9 mouse cellular contexts compared by ENCODE assay signal in genomic region chr5:142718037-142718436, GRCm38 (mm10). TPM values are rescaled to one million over a fixed set of nuclear protein-coding genes. Genes with fewer than 3 reads are reported as not detected.
DNase-seq lines count a peak whose midpoint lies in the region; ATAC-seq and TF ChIP-seq lines count a peak whose summit lies in the region.
"Had no signal": no experiment of that assay in that cellular context is flagged by ENCODE, and none has a peak within 500 bp of the region (broad histone marks: within the 10 kb centered on the region; RNA-seq: fewer than 3 reads in every experiment).

No protein-coding gene starts in this region.

- H3K27me3 ChIP-seq in heart, embryonic 11.5 days (ENCODE audit: control insufficient read depth, insufficient read depth, low read length): no peaks in the 10 kb centered on the region; the same call in 1 of the 2 replicates
- no peaks in the 10 kb centered on the region for H3K27me3 ChIP-seq in kidney, embryonic 15.5 days
- H3K27me3 ChIP-seq in liver, postnatal 0 days (ENCODE audit: insufficient read depth, low read length): no peaks in the 10 kb centered on the region
- no peaks in the 10 kb centered on the region for H3K27me3 ChIP-seq in neural tube, embryonic 15.5 days (replicated peaks)
- H3K27me3 ChIP-seq: embryonic facial prominence, embryonic 13.5 days had no signal

- no peak overlapping the region for H3K4me3 ChIP-seq in heart, embryonic 11.5 days (ENCODE audit: low read depth, low read length)
- H3K4me3 ChIP-seq in kidney, embryonic 15.5 days (replicated peaks): no peak overlapping the region
- H3K4me3 ChIP-seq in liver, postnatal 0 days (ENCODE audit: low read depth, low read length): no peak overlapping the region
- H3K4me3 ChIP-seq in neural tube, embryonic 15.5 days (replicated peaks): no peak overlapping the region
- H3K4me3 ChIP-seq: embryonic facial prominence, embryonic 13.5 days had no signal

- H3K27ac ChIP-seq in heart, embryonic 11.5 days (ENCODE audit: low read depth, low read length): no peak overlapping the region
- H3K27ac ChIP-seq in kidney, embryonic 15.5 days: no peak overlapping the region
- no peak overlapping the region for H3K27ac ChIP-seq in liver, postnatal 0 days (ENCODE audit: low read depth)
- no peak overlapping the region for H3K27ac ChIP-seq in neural tube, embryonic 15.5 days (replicated peaks)
- H3K27ac ChIP-seq: embryonic facial prominence, embryonic 13.5 days had no signal

- no peak for TF ChIP-seq EP300 in liver, postnatal 0 days (IDR thresholded peaks at IDR 0.05; ENCODE audit: low read depth)

- no peaks in the 10 kb centered on the region for H3K36me3 ChIP-seq in heart, embryonic 11.5 days (ENCODE audit: control insufficient read depth, insufficient read depth, low read length)
- no peaks in the 10 kb centered on the region for H3K36me3 ChIP-seq in kidney, embryonic 15.5 days
- no peaks in the 10 kb centered on the region for H3K36me3 ChIP-seq in liver, postnatal 0 days (replicated peaks; ENCODE audit: insufficient read depth, low read length)
- H3K36me3 ChIP-seq in neural tube, embryonic 15.5 days: peaks cover 40% of the 10 kb centered on the region

- ATAC-seq in heart, embryonic 11.5 days (replicated peaks; ENCODE audit: insufficient number of reproducible peaks, low FRiP score, low TSS enrichment): no peak
- ATAC-seq in kidney, embryonic 15.5 days (replicated peaks; ENCODE audit: low FRiP score): peak; percentile 7
- no peak; the same call in 1 of the 2 replicates for ATAC-seq in liver, postnatal 0 days
- ATAC-seq in neural tube, embryonic 15.5 days (ENCODE audit: low FRiP score): peak; percentile 36

- DNase-seq in 416B (ENCODE audit: low read depth): peak; percentile 67
- DNase-seq in adrenal gland, adult 2 months: peak; percentile 75
- peak; percentile 81 for DNase-seq in embryo, embryonic 9.5 days (ENCODE audit: extremely low spot score)
- DNase-seq in liver, postnatal 0 days: peak; percentile 82
- peak; percentile 27 to 32 for DNase-seq in thymus, adult 18-20 months

- 22% methylated on average over 4 of the region's 4 CpGs for WGBS in heart, embryonic 11.5 days (ENCODE audit: insufficient replicate concordance)
- 20% methylated on average over 4 of the region's 4 CpGs for WGBS in kidney, embryonic 15.5 days
- WGBS in liver, postnatal 0 days (ENCODE audit: insufficient replicate concordance): 23% methylated on average over 4 of the region's 4 CpGs
- WGBS in neural tube, embryonic 15.5 days: 21% methylated on average over 4 of the region's 4 CpGs

- no peaks in the 10 kb centered on the region for H3K9me3 ChIP-seq in heart, embryonic 11.5 days (replicated peaks; ENCODE audit: control insufficient read depth, low read length)
- no peaks in the 10 kb centered on the region for H3K9me3 ChIP-seq in kidney, embryonic 15.5 days (replicated peaks)
- no peaks in the 10 kb centered on the region for H3K9me3 ChIP-seq in liver, postnatal 0 days (ENCODE audit: low read length)
- no peaks in the 10 kb centered on the region for H3K9me3 ChIP-seq in neural tube, embryonic 15.5 days (replicated peaks)
- H3K9me3 ChIP-seq: embryonic facial prominence, embryonic 13.5 days had no signal

- peak; percentile 96 for TF ChIP-seq CTCF in liver, postnatal 0 days (IDR thresholded peaks at IDR 0.05; ENCODE audit: low read depth)

- no peak overlapping the region for H3K9ac ChIP-seq in heart, embryonic 11.5 days (ENCODE audit: low read depth, low read length)
- H3K9ac ChIP-seq in kidney, embryonic 15.5 days: no peak overlapping the region
- H3K9ac ChIP-seq in liver, postnatal 0 days (replicated peaks): no peak overlapping the region
- no peak overlapping the region for H3K9ac ChIP-seq in neural tube, embryonic 15.5 days (replicated peaks)
- H3K9ac ChIP-seq: embryonic facial prominence, embryonic 13.5 days had no signal

- no peaks in the 10 kb centered on the region; the same call in 1 of the 2 replicates for H3K4me1 ChIP-seq in heart, embryonic 11.5 days (ENCODE audit: control insufficient read depth, insufficient read depth, low read length)
- peaks cover 5% of the 10 kb centered on the region for H3K4me1 ChIP-seq in kidney, embryonic 15.5 days
- H3K4me1 ChIP-seq in liver, postnatal 0 days (ENCODE audit: insufficient read depth): no peaks in the 10 kb centered on the region
- H3K4me1 ChIP-seq in neural tube, embryonic 15.5 days: no peaks in the 10 kb centered on the region
- H3K4me1 ChIP-seq: embryonic facial prominence, embryonic 13.5 days had no signal

- H3K4me2 ChIP-seq in heart, embryonic 11.5 days: peak overlapping the region; percentile 46
- no peak overlapping the region for H3K4me2 ChIP-seq in kidney, embryonic 15.5 days
- no peak overlapping the region for H3K4me2 ChIP-seq in liver, postnatal 0 days (ENCODE audit: low read depth, low read length)
- H3K4me2 ChIP-seq in neural tube, embryonic 15.5 days: no peak overlapping the region
- H3K4me2 ChIP-seq: embryonic facial prominence, embryonic 13.5 days had no signal

RNA-seq across cellular contexts. Expression of gene Slc29a4, which starts 25.7 kb away (rescaled TPM):
- total RNA-seq in adrenal gland, adult 2 months (2021): 10 to 100 TPM; 20.9 to 32.0 TPM
- 48.8 and 69.9 TPM in 2 replicates for polyA plus RNA-seq in adrenal gland, adult 2 months (2012; rRNA removed)
- polyA plus RNA-seq in heart, embryonic 11.5 days (2014; fragmentation: Nextera tagmentation; extraction: Ambion mirVana): 2.1 and 3.1 TPM in 2 replicates
- polyA plus RNA-seq in kidney, embryonic 15.5 days (2015; fragmentation: Nextera tagmentation; extraction: Ambion mirVana): 4.6 and 6.4 TPM in 2 replicates
- polyA plus RNA-seq in liver, postnatal 0 days (2015; fragmentation: Nextera tagmentation; extraction: Ambion mirVana): 0.07 and 0.16 TPM in 2 replicates
- polyA plus RNA-seq in neural tube, embryonic 15.5 days (2015; fragmentation: Nextera tagmentation; extraction: Ambion mirVana): 72.5 and 82.4 TPM in 2 replicates

Comparison
In these comparisons a context has a peak if more than half of its experiments do, and no peak if none do; other contexts are left out.
1. DNase-seq: peak in every context shown above with its lines; median percentile 82 in liver, postnatal 0 days; 81 in embryo, embryonic 9.5 days; 75 in adrenal gland, adult 2 months; 67 in 416B; 30 in thymus, adult 18-20 months.
2. ATAC-seq: peak in kidney, embryonic 15.5 days (single experiment) and neural tube, embryonic 15.5 days (single experiment); none in heart, embryonic 11.5 days (single experiment) and liver, postnatal 0 days (single experiment).